In the genomic region with DNA sequence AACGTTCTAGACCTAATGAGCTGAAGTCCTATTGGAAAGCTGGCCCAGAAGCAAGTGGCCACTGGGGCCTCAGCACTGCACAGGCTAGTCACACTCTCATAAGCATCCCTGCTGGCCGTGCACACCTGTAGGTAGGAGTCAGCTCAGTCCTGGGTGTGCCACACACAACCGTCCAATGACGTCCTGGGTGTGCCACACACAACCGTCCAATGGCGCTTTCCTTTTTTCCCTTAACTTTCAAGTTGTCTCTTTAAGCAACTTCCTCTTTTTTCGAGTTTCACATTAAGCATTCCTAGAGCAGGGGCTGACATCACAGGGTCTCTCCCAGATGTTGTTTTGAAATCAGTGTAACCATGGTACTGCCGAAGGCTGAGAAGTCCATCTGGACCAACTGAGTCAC, we compare ENCODE assay signal across 29 mouse cellular contexts. TPM values are rescaled to one million over a fixed set of nuclear protein-coding genes. Genes with fewer than 3 reads are reported as not detected.
DNase-seq lines count a peak whose midpoint lies in the region; ATAC-seq and TF ChIP-seq lines count a peak whose summit lies in the region.
"Had no signal": no experiment of that assay in that cellular context is flagged by ENCODE, and none has a peak within 500 bp of the region (broad histone marks: within the 10 kb centered on the region; RNA-seq: fewer than 3 reads in every experiment).

No protein-coding gene starts in this region.

- H3K36me3 ChIP-seq in intestine, embryonic 14.5 days (ENCODE audit: control insufficient read depth, insufficient read depth, low read length), result no peaks in the 10 kb centered on the region
- no peaks in the 10 kb centered on the region for H3K36me3 ChIP-seq in intestine, postnatal 0 days (ENCODE audit: control insufficient read depth, insufficient read depth)
- H3K36me3 ChIP-seq in embryonic facial prominence, embryonic 10.5 days (replicated peaks), result no peaks in the 10 kb centered on the region
- H3K36me3 ChIP-seq: embryonic facial prominence, embryonic 12.5 days; heart, embryonic 12.5 days; midbrain, embryonic 13.5 days had no signal

- no peak overlapping the region for H3K27ac ChIP-seq in intestine, embryonic 14.5 days (ENCODE audit: low read depth)
- H3K27ac ChIP-seq in intestine, postnatal 0 days (ENCODE audit: low read depth, low read length), result no peak overlapping the region
- no peak overlapping the region for H3K27ac ChIP-seq in embryonic facial prominence, embryonic 10.5 days (replicated peaks)
- H3K27ac ChIP-seq: embryonic facial prominence, embryonic 12.5 days; liver, embryonic 14.5 days; macrophage; midbrain, embryonic 13.5 days had no signal

- no peaks in the 10 kb centered on the region for H3K27me3 ChIP-seq in intestine, embryonic 14.5 days (replicated peaks; ENCODE audit: control insufficient read depth, insufficient read depth, low read length)
- no peaks in the 10 kb centered on the region for H3K27me3 ChIP-seq in intestine, postnatal 0 days (replicated peaks; ENCODE audit: control insufficient read depth, insufficient read depth, low read length)
- H3K27me3 ChIP-seq in embryonic facial prominence, embryonic 10.5 days (replicated peaks; ENCODE audit: low read depth, poor library complexity, severe bottlenecking), result no peaks in the 10 kb centered on the region
- H3K27me3 ChIP-seq: embryonic facial prominence, embryonic 12.5 days; heart, embryonic 12.5 days; midbrain, embryonic 13.5 days; Patski had no signal

- H3K4me1 ChIP-seq in intestine, embryonic 14.5 days (replicated peaks; ENCODE audit: control insufficient read depth, insufficient read depth, low read length), result no peaks in the 10 kb centered on the region
- no peaks in the 10 kb centered on the region for H3K4me1 ChIP-seq in intestine, postnatal 0 days (replicated peaks; ENCODE audit: control insufficient read depth, insufficient read depth, low read length)
- peaks cover 14% of the 10 kb centered on the region for H3K4me1 ChIP-seq in embryonic facial prominence, embryonic 10.5 days
- H3K4me1 ChIP-seq: embryonic facial prominence, embryonic 12.5 days; midbrain, embryonic 13.5 days had no signal

- no peak for ATAC-seq in intestine, embryonic 14.5 days (replicated peaks; ENCODE audit: low FRiP score, low TSS enrichment, low read depth)
- ATAC-seq in intestine, postnatal 0 days, result no peak
- ATAC-seq in megakaryocyte progenitor cell, adult 5-6 weeks (replicated peaks; ENCODE audit: poor library complexity), result peak; percentile 65
- ATAC-seq: forebrain, postnatal 0 days; hindbrain, embryonic 16.5 days; intestine, embryonic 16.5 days; midbrain, embryonic 13.5 days; Patski had no signal

- 72% methylated on average over 8 of the region's 8 CpGs for WGBS in intestine, embryonic 14.5 days
- 72% methylated on average over 8 of the region's 8 CpGs for WGBS in intestine, postnatal 0 days
- whole genome bisulfite sequencing in embryonic facial prominence, embryonic 10.5 days, result 82% methylated on average over 8 of the region's 8 CpGs

- H3K4me2 ChIP-seq in intestine, embryonic 14.5 days (ENCODE audit: low read length), result no peak overlapping the region
- no peak overlapping the region for H3K4me2 ChIP-seq in intestine, postnatal 0 days (replicated peaks; ENCODE audit: low read depth)
- H3K4me2 ChIP-seq: embryonic facial prominence, embryonic 12.5 days; heart, embryonic 12.5 days; midbrain, embryonic 13.5 days had no signal

- H3K9me3 ChIP-seq in intestine, embryonic 14.5 days (ENCODE audit: control insufficient read depth, low read length), result no peaks in the 10 kb centered on the region
- no peaks in the 10 kb centered on the region for H3K9me3 ChIP-seq in intestine, postnatal 0 days (ENCODE audit: control insufficient read depth)
- H3K9me3 ChIP-seq in embryonic facial prominence, embryonic 10.5 days, result no peaks in the 10 kb centered on the region
- H3K9me3 ChIP-seq: heart, embryonic 12.5 days; midbrain, embryonic 13.5 days had no signal

- no peak for TF ChIP-seq CTCF in intestine, postnatal 0 days (IDR thresholded peaks at IDR 0.05; ENCODE audit: low read depth)

- H3K9ac ChIP-seq in intestine, embryonic 14.5 days (ENCODE audit: low read length), result no peak overlapping the region
- H3K9ac ChIP-seq in intestine, postnatal 0 days (ENCODE audit: low read depth, low read length), result no peak overlapping the region
- H3K9ac ChIP-seq: embryonic facial prominence, embryonic 12.5 days; forebrain, postnatal 0 days; heart, embryonic 12.5 days; liver, embryonic 14.5 days; midbrain, embryonic 13.5 days had no signal

- H3K4me3 ChIP-seq in intestine, embryonic 14.5 days (ENCODE audit: low read depth, low read length), result no peak overlapping the region
- no peak overlapping the region for H3K4me3 ChIP-seq in intestine, postnatal 0 days (ENCODE audit: low read depth, low read length)
- H3K4me3 ChIP-seq in embryonic facial prominence, embryonic 10.5 days, result no peak overlapping the region
- H3K4me3 ChIP-seq: embryonic facial prominence, embryonic 12.5 days; heart, embryonic 12.5 days; midbrain, embryonic 13.5 days had no signal

- peak; percentile 22 for DNase-seq in cerebellum, adult 11-12 months
- no peak for DNase-seq in cerebellum, adult 18-20 months
- peak; percentile 37 for DNase-seq in intestine, embryonic 14.5 days (ENCODE audit: low spot score)
- peak; percentile 6 for DNase-seq in embryonic facial prominence, embryonic 10.5 days (ENCODE audit: low spot score)
- no peak for DNase-seq in left cerebral cortex, adult 11 months (ENCODE audit: low spot score)
- no peak for DNase-seq in ovary, postnatal 14 days (ENCODE audit: low spot score)
- DNase-seq: adrenal gland, postnatal 10 days; cerebellum, adult 11 months; cerebellum, postnatal 14 days; forebrain, postnatal 0 days; gastrocnemius, postnatal 14 days; kidney, adult 9 months; kidney, postnatal 10 days; layer of hippocampus, postnatal 36 days; liver; lung, adult 2 months; lung, postnatal 10 days; right cerebral cortex, postnatal 14 days; thymus, postnatal 14 days had no signal

RNA-seq across cellular contexts. Expression of a gene that starts 25.3 kb away (rescaled TPM):
- 3.4 and 3.7 TPM in 2 replicates for polyA plus RNA-seq in intestine, embryonic 14.5 days (2014; fragmentation: Nextera tagmentation; extraction: Ambion mirVana)
- 2.5 and 2.9 TPM in 2 replicates for polyA plus RNA-seq in intestine, postnatal 0 days (2015; fragmentation: Nextera tagmentation; extraction: Ambion mirVana)
- 1.1 and 1.9 TPM in 2 replicates for polyA plus RNA-seq in embryonic facial prominence, embryonic 10.5 days (2016; fragmentation: Nextera tagmentation; extraction: Ambion mirVana)
- total RNA-seq in megakaryocyte progenitor cell, adult 5-6 weeks (2015), result 18.6 and 20.8 TPM in 2 replicates
- 66.4 and 71.6 TPM in 2 replicates for total RNA-seq in megakaryocyte progenitor cell, adult 5-6 weeks (2017)

Comparison
In these comparisons a context has a peak if more than half of its experiments do, and no peak if none do; other contexts are left out.
1. DNase-seq: peak in cerebellum, adult 11-12 months (single experiment), intestine, embryonic 14.5 days (single experiment) and embryonic facial prominence, embryonic 10.5 days (single experiment); none in cerebellum, adult 18-20 months (0 of 2), left cerebral cortex, adult 11 months (single experiment) and ovary, postnatal 14 days (single experiment).